Mouse (Mus musculus): Measurements from ENCODE around the gene Ntpcr. TPM values are rescaled to one million over a fixed set of nuclear protein-coding genes. Genes with fewer than 3 reads are reported as not detected.

Ntpcr gene
- total RNA-seq, 1 experiment = 21.5 TPM

DNA sequence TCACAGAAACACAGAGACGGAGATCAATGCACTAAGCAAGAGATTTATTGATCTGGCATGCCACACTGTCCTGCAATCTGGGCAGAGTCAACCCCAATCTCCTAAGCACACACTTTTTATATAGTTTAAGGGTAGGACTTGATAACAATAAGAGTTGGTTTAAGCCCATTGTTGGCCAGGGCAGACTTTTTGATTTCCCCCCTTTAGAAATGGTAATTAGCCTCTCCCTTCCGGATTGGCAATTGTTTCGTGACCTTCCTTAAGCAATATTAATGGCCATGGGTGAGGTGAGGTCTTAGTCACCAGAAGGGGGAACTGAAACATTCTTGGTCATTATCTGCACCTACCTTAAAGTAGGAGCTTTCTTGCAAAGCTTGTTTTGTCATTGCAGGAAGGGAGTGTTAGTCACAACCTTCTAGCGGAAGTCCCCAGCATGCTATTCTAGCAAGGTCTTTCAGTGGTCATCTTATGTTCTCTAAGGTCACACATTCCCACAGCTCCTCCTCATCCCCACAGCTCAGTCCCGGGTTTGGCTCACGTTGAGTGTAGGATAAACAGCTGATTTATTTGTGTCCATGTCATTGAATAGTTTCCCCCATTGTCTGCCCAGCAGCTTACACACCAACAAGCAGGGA is 30.3 kb upstream of the Ntpcr start:
- Histone ChIP-seq H3K9ac (ENCODE audit: insufficient read depth, low read depth, low read length, poor library complexity, severe bottlenecking) (no peak overlapping the region), H3K9me3 (ENCODE audit: control insufficient read depth, insufficient read depth, low read depth, low read length) (peaks cover 14% of the 10 kb centered on the region), H3K4me1 (ENCODE audit: control insufficient read depth in 2 of 2, insufficient read depth in 2 of 2, low read length in 2 of 2, poor library complexity in 1 of 2) (peaks cover 3 to 18% of the 10 kb centered on the region in 2 experiments), H3K36me3 (ENCODE audit: control insufficient read depth, insufficient read depth, low read length, poor library complexity, severe bottlenecking) (peaks cover 3% of the 10 kb centered on the region; the same call in 1 of the 2 replicates), H3K27ac (ENCODE audit: insufficient read depth, low read depth, low read length, poor library complexity, severe bottlenecking) (peak overlapping the region; percentile 93), H3K4me3 (ENCODE audit: insufficient read depth in 1 of 2, low read depth in 1 of 2, low read length in 2 of 2, poor library complexity in 1 of 2, severe bottlenecking in 1 of 2) (no peak overlapping the region)
- in situ Hi-C loops (cut with MboI; ENCODE audit: low sequenced_read_pairs in 2 of 2, unreplicated experiment in 2 of 2) = no loop called here
- DNase-seq (ENCODE audit: low read depth, low spot score) = peak; percentile 60
- TF ChIP-seq MAFK (IDR thresholded peaks at IDR 0.05; ENCODE audit: insufficient read depth, low read depth, low read length) (no peak), ZC3H11A (IDR thresholded peaks at IDR 0.05; ENCODE audit: borderline replicate concordance, low read depth, low read length) (no peak), CHD2 (IDR thresholded peaks at IDR 0.05; ENCODE audit: low read depth, low read length) (no peak), HCFC1 (IDR thresholded peaks at IDR 0.05; ENCODE audit: borderline replicate concordance, insufficient read depth, low read length) (no peak), ZNF384 (IDR thresholded peaks at IDR 0.05; ENCODE audit: low read depth, low read length) (no peak)

DNA sequence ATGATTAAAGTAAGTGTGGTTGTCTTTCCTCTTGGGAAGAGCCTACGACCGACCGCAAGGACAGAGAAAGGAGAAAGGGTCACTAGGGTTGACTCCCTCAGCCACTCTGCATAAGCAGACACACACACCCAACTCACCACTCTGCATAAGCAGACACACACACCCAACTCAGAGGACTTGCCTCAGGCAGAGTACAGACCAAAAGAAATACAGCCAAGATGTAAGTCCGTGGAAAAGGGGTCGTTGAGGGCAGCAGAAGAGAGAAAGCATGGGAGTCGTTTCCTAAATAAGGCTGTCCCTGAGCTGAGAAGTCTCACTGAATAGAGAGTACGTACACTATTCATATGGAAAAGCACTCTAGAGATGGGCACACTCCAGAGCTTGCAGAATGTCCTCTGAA is 29.4 kb upstream of the Ntpcr start:
- H3K9ac ChIP-seq (ENCODE audit: insufficient read depth, low read depth, low read length, poor library complexity, severe bottlenecking) = no peak overlapping the region
- peak overlapping the region; percentile 93 for H3K27ac ChIP-seq (ENCODE audit: insufficient read depth, low read depth, low read length, poor library complexity, severe bottlenecking)
- DNase-seq (ENCODE audit: low read depth, low spot score) = peak; percentile 55
- peaks cover 14% of the 10 kb centered on the region for H3K9me3 ChIP-seq (ENCODE audit: control insufficient read depth, insufficient read depth, low read depth, low read length)
- 0 out of 4 replicates have a peak overlapping the region, but pooled peaks of 1 of the 2 experiments have one; percentile 10 for H3K4me3 ChIP-seq (ENCODE audit: insufficient read depth in 1 of 2, low read depth in 1 of 2, low read length in 2 of 2, poor library complexity in 1 of 2, severe bottlenecking in 1 of 2)
- in situ Hi-C loops (cut with MboI; ENCODE audit: low sequenced_read_pairs in 2 of 2, unreplicated experiment in 2 of 2) = no loop called here
- no peak for TF ChIP-seq MAFK (IDR thresholded peaks at IDR 0.05; ENCODE audit: insufficient read depth, low read depth, low read length)
- no peak for TF ChIP-seq HCFC1 (IDR thresholded peaks at IDR 0.05; ENCODE audit: borderline replicate concordance, insufficient read depth, low read length)
- TF ChIP-seq ZNF384 (IDR thresholded peaks at IDR 0.05; ENCODE audit: low read depth, low read length) = no peak
- TF ChIP-seq ZC3H11A (IDR thresholded peaks at IDR 0.05; ENCODE audit: borderline replicate concordance, low read depth, low read length) = no peak
- no peak for TF ChIP-seq CHD2 (IDR thresholded peaks at IDR 0.05; ENCODE audit: low read depth, low read length)
- peaks cover 3% of the 10 kb centered on the region; the same call in 1 of the 2 replicates for H3K36me3 ChIP-seq (ENCODE audit: control insufficient read depth, insufficient read depth, low read length, poor library complexity, severe bottlenecking)
- H3K4me1 ChIP-seq (ENCODE audit: control insufficient read depth in 2 of 2, insufficient read depth in 2 of 2, low read length in 2 of 2, poor library complexity in 1 of 2) = peaks cover 3 to 19% of the 10 kb centered on the region in 2 experiments

DNA sequence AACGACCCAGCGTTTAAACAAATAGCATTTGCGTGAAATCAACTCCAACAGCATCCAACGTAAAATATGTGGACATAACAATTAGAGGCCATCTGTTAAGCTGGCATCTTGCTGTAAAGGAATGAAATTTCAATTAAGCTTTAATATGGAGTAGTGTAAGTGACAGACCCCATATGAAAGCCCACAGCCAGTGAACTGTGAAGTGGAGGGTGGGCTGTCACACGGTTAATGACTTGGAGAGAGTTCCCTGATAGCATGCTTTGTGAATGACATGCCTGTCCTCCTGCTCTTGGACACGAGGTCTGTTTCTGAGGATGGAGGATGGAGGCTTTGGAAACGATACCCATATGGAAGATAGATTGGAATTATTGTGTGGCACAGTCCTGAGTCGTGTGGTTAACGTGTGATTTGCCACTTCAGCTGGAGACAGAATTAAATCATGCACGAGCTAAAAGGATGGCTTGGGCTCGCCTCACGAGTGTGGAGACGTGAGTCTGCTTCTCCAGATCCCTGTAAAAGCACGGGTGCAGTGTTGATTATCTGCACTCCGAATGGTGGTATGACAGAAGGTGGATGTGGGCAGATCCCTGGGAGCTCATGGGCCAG is 26.8 kb upstream of the Ntpcr start:
- in situ Hi-C loops (cut with MboI; ENCODE audit: low sequenced_read_pairs in 2 of 2, unreplicated experiment in 2 of 2) = no loop called here
- H3K9ac ChIP-seq (ENCODE audit: insufficient read depth, low read depth, low read length, poor library complexity, severe bottlenecking) = no peak overlapping the region
- DNase-seq (ENCODE audit: low read depth, low spot score) = no peak
- peaks cover 2% of the 10 kb centered on the region; the same call in 1 of the 2 replicates for H3K9me3 ChIP-seq (ENCODE audit: control insufficient read depth, insufficient read depth, low read depth, low read length)
- no peak overlapping the region for H3K4me3 ChIP-seq (ENCODE audit: insufficient read depth in 1 of 2, low read depth in 1 of 2, low read length in 2 of 2, poor library complexity in 1 of 2, severe bottlenecking in 1 of 2)
- no peak for TF ChIP-seq ZC3H11A (IDR thresholded peaks at IDR 0.05; ENCODE audit: borderline replicate concordance, low read depth, low read length)
- no peak for TF ChIP-seq CHD2 (IDR thresholded peaks at IDR 0.05; ENCODE audit: low read depth, low read length)
- TF ChIP-seq ZNF384 (IDR thresholded peaks at IDR 0.05; ENCODE audit: low read depth, low read length) = no peak
- no peak for TF ChIP-seq HCFC1 (IDR thresholded peaks at IDR 0.05; ENCODE audit: borderline replicate concordance, insufficient read depth, low read length)
- TF ChIP-seq MAFK (IDR thresholded peaks at IDR 0.05; ENCODE audit: insufficient read depth, low read depth, low read length) = no peak
- H3K36me3 ChIP-seq (ENCODE audit: control insufficient read depth, insufficient read depth, low read length, poor library complexity, severe bottlenecking) = no peaks in the 10 kb centered on the region
- H3K4me1 ChIP-seq (ENCODE audit: control insufficient read depth in 2 of 2, insufficient read depth in 2 of 2, low read length in 2 of 2, poor library complexity in 1 of 2) = peaks cover 3 to 19% of the 10 kb centered on the region in 2 experiments
- no peak overlapping the region for H3K27ac ChIP-seq (ENCODE audit: insufficient read depth, low read depth, low read length, poor library complexity, severe bottlenecking)

DNA sequence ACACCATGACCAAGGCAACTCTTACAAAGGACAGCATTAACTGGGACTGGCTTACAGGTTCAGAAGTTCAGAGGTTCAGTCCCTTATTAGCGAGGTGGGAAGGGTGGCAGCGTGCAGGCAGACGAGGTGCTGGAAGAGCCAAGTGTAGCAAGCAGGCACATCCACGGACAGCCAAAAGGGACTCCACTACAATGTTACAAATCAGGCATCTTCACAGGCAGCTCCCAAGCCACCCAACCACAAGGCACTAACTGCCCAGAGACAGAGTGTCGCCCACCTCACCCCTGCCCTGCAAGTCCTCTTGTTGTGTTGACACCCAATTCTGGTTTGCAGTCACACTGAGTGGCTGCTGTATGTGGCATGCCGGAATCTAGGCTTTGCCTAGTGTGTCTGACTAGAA is 25.3 kb upstream of the Ntpcr start:
- no peaks in the 10 kb centered on the region for H3K36me3 ChIP-seq (ENCODE audit: control insufficient read depth, insufficient read depth, low read length, poor library complexity, severe bottlenecking)
- TF ChIP-seq MAFK (IDR thresholded peaks at IDR 0.05; ENCODE audit: insufficient read depth, low read depth, low read length) = no peak
- no peak for TF ChIP-seq HCFC1 (IDR thresholded peaks at IDR 0.05; ENCODE audit: borderline replicate concordance, insufficient read depth, low read length)
- no peak for TF ChIP-seq CHD2 (IDR thresholded peaks at IDR 0.05; ENCODE audit: low read depth, low read length)
- no peak for TF ChIP-seq ZC3H11A (IDR thresholded peaks at IDR 0.05; ENCODE audit: borderline replicate concordance, low read depth, low read length)
- TF ChIP-seq ZNF384 (IDR thresholded peaks at IDR 0.05; ENCODE audit: low read depth, low read length) = no peak

More for the DNA sequence above, 25.3 kb upstream of the Ntpcr start:
- Histone ChIP-seq H3K9me3 (ENCODE audit: control insufficient read depth, insufficient read depth, low read depth, low read length) (no peaks in the 10 kb centered on the region), H3K9ac (ENCODE audit: insufficient read depth, low read depth, low read length, poor library complexity, severe bottlenecking) (peak overlapping the region; percentile 48; the same call in 1 of the 2 replicates), H3K27ac (ENCODE audit: insufficient read depth, low read depth, low read length, poor library complexity, severe bottlenecking) (no peak overlapping the region), H3K4me1 (ENCODE audit: control insufficient read depth in 2 of 2, insufficient read depth in 2 of 2, low read length in 2 of 2, poor library complexity in 1 of 2) (peaks cover 3 to 17% of the 10 kb centered on the region in 2 experiments), H3K4me3 (ENCODE audit: insufficient read depth in 1 of 2, low read depth in 1 of 2, low read length in 2 of 2, poor library complexity in 1 of 2, severe bottlenecking in 1 of 2) (peak overlapping the region; percentile 37 to 46)
- DNase-seq (ENCODE audit: low read depth, low spot score) = no peak
- in situ Hi-C loops (cut with MboI; ENCODE audit: low sequenced_read_pairs in 2 of 2, unreplicated experiment in 2 of 2) = no loop called here
